In the genomic region with DNA sequence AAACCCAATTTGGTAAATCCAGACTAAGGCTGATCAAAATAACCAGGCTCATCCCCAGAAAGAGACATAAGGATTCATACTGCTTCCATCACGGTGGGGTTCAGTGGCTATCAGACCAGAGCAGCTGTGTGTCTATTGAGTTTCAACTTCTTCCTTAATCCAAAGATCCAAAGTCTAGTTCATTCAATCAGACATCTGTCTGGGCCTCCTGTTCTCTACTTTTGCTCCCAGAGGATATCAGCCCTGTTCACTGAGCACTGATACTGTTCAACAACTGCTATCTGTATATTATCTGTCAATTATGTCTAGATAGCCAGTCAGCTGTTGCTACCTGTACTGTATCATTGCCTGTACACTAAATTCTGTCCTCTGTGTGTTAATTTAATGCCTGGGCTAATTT, we compare ENCODE assay signal across 26 mouse cellular contexts.
"Had no signal": no experiment of that assay in that cellular context is flagged by ENCODE, and none has a peak within 500 bp of the region (broad histone marks: within the 10 kb centered on the region; RNA-seq: fewer than 3 reads in every experiment).

No protein-coding gene starts in this region.

- H3K4me2 ChIP-seq: heart, embryonic 12.5 days; hindbrain, embryonic 12.5 days; hindbrain, embryonic 14.5 days; kidney, embryonic 15.5 days; limb, embryonic 13.5 days; limb, embryonic 15.5 days; liver, embryonic 12.5 days had no signal

- H3K4me3 ChIP-seq: heart, embryonic 10.5 days; heart, embryonic 12.5 days; hindbrain, embryonic 10.5 days; hindbrain, embryonic 12.5 days; kidney, embryonic 15.5 days; limb, embryonic 13.5 days; limb, embryonic 15.5 days; liver, embryonic 12.5 days had no signal

- H3K9ac ChIP-seq: heart, embryonic 12.5 days; hindbrain, embryonic 12.5 days; hindbrain, embryonic 14.5 days; kidney, embryonic 15.5 days; limb, embryonic 13.5 days; limb, embryonic 15.5 days; liver, embryonic 12.5 days; liver, embryonic 14.5 days had no signal

- H3K27ac ChIP-seq: heart, embryonic 10.5 days; hindbrain, embryonic 10.5 days; hindbrain, embryonic 12.5 days; hindbrain, embryonic 14.5 days; kidney, embryonic 15.5 days; kidney, postnatal 0 days; limb, embryonic 13.5 days; limb, embryonic 15.5 days; liver, embryonic 12.5 days; liver, embryonic 14.5 days had no signal

- H3K4me1 ChIP-seq: heart, embryonic 10.5 days; heart, embryonic 12.5 days; kidney, embryonic 15.5 days; limb, embryonic 13.5 days; limb, embryonic 15.5 days; liver, embryonic 12.5 days had no signal

- H3K27me3 ChIP-seq: heart, embryonic 12.5 days; hindbrain, embryonic 12.5 days; kidney, embryonic 15.5 days; limb, embryonic 13.5 days; limb, embryonic 15.5 days; liver, embryonic 12.5 days had no signal

- ATAC-seq: hindbrain, embryonic 16.5 days; inflammation-experienced regulatory T-cells, adult 6 months; liver, embryonic 12.5 days had no signal

- H3K9me3 ChIP-seq: heart, embryonic 10.5 days; heart, embryonic 12.5 days; hindbrain, embryonic 10.5 days; hindbrain, embryonic 12.5 days; kidney, embryonic 15.5 days; limb, embryonic 13.5 days; limb, embryonic 15.5 days; liver, embryonic 12.5 days had no signal

- DNase-seq: gastrocnemius, postnatal 10 days; gastrocnemius, postnatal 25 days; heart, adult 18-20 months; heart, postnatal 10 days; heart, postnatal 4 days; kidney, adult 11 months; kidney, adult 2 months; kidney, adult 9 months; kidney, postnatal 14 days; kidney, postnatal 36 days; layer of hippocampus, adult 9-11 months; layer of hippocampus, postnatal 36 days; left cerebral cortex, postnatal 4 days had no signal

- H3K36me3 ChIP-seq: heart, embryonic 10.5 days; heart, embryonic 12.5 days; hindbrain, embryonic 10.5 days; hindbrain, embryonic 12.5 days; kidney, embryonic 15.5 days; limb, embryonic 13.5 days; limb, embryonic 15.5 days; liver, embryonic 12.5 days had no signal
